Mouse (Mus musculus) c-Kit-positive CD71-positive TER-119-positive erythroid progenitor cells, embryonic 14.5 days (primary cell): Measurements from ENCODE around the gene Proca1.
A peak's percentile ranks its signal among the peaks of the same experiment; 100 is the strongest.

Experiments
- DNase-seq: peaks from one replicate; pipeline ENCODE4 v3.0.0-alpha.2; 2013; ENCODE audit warnings: low spot score

Proca1 gene

DNA sequence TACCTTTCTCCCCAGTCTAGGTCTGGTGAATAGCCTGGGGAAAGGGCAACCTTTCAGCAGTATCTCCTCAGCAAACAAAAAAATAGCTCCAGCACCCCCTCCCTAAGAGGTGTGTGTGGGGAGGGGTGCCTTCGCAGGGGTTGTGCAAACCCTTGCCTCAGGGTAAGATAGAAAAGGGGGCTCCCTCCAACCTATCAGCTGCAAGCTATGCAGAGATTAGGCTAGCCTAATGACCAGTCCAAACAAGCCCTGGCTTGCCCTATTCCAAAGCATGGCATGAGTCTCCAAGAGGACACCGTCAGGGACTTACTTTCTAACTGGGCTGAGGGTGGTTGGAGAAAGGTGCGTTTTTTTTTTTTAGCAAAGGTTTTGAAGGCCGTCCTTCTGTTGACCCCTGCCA lies 27.0 kb upstream of the Proca1 start:
- no peak for DNase-seq

DNA sequence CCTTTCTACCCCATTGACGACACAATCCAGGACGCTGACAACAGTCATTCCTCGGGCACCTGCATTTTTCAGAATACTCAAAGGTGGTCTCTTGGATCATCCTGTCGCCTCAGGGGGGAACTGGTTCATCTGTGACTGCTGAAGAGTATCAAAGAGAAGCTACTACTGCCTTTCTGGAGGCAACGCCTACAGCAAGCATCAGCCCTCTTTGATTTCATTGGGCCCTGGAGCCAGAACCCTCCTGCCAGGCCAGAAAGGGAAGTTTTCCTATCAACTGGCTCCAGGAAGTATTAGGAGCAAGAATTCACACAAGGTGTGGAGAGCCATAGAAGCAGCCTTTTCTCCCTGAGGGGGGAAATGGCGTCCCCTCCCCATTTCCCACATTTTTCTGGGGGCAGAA lies 26.6 kb upstream of the Proca1 start:
- no peak for DNase-seq

DNA sequence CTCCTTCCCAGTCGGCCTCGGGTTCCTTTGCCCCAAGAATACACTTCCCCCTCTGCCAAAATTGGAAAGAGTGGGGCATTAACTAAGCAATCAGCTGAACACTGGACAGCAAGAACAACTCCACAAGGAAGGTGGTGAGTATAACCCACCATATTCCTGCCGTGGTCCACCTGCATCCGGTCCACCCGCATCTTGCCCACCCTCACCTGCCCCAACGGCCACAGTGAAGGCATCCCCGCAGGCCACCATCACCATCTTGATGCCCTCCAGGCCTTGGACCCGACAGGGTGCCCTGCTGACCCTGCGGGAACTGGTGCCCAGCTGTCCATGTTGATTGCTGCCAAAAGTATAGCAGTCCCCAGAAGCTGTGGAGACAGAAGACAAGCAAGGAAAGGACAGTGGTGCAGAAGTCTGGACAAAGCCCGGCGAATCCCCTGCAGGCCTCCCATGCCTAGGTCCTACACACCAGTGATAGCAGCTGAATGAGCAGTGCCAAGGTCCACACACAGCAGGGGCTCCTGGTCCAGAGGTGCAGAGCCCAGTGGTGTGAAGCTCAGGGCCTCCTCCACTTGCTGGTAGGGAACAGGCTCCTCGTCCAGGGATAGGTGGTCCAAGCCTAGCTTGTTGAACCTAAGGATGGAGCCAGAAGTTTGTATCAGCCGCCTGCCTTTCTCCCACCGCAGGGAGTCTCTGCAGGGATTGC lies 25.8 kb upstream of the Proca1 start:
- no peak for DNase-seq

DNA sequence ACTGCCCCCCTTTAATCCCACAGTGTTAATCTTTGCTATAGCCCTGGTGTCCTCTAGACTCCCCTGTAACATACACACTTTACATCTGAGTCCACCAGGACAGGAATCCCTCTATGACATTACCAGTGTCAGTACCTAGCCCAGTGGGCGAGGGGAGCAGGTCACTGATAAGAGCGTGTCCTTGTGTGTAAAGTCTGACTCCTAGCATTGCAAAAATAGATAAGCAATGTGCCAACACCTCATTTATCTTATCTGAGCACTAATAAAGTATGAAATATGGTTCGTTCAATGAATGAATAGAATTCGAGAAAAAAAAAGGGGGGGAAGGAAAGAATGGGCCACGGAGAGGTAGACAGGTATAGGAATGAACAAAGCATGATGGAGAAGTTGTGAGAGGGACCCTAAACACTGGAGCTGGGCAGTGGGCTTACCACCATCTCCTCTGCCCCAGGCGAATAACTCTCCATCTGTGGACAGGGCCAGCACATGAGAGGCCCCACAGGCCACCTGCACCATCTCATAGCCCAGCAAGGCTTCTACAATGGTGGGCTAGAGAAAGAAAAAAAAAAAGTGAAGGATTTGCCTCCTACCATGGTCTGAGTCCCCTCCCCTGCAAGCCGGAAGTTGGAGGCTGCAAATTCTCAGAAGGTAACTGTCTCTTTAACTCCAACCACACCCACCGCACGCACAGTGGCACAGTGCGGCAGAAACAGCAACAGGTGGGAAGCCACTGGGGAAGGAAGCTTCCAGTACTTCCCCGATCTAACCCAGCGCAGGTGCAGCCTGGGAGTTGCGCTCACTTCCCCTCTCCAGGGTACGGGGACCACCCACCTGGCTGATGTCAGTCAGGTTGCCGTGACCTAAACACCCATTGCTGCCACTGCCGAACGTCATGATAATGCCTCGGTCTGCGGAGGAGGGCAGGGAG lies 24.4 kb upstream of the Proca1 start:
- peak; percentile 72 for DNase-seq

DNA sequence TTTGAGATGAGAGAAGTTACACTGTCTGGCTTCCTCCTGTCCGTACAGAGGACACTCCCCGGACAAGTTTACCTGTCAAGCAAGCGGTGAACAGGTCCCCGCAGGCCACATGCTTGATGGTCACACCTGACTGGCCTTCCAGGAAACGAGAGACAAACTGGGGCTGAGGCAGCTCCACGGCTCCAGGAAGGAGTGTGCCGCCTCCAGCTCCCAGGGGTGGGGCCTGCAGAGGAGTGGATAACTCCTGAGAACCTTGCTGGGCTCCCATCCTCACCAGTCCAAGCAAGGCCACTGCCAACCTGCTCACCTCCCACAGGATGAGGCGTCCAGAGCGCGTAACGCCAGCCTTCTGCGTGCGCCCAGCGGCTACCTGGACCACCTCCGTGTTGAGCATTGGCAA lies 22.9 kb upstream of the Proca1 start:
- DNase-seq = no peak

DNA sequence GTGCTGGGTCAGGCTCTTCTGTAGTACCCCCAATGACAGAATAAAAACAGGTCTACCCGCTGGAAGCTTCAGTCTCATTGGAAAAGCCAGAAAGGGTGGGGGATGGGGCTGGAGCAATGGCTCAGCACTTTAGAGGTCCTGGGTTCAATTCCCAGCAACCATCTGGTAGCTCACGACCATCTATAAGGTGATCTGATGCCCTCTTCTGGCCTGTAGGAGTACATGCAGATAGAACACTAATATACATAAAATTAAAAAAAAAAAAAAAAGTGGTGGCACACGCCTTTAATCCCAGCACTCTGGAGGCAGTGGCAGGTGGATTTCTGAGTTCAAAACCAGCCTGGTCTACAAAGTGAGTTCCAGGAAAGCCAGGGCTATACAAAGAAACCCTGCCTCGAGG lies 21.9 kb upstream of the Proca1 start:
- no peak for DNase-seq

DNA sequence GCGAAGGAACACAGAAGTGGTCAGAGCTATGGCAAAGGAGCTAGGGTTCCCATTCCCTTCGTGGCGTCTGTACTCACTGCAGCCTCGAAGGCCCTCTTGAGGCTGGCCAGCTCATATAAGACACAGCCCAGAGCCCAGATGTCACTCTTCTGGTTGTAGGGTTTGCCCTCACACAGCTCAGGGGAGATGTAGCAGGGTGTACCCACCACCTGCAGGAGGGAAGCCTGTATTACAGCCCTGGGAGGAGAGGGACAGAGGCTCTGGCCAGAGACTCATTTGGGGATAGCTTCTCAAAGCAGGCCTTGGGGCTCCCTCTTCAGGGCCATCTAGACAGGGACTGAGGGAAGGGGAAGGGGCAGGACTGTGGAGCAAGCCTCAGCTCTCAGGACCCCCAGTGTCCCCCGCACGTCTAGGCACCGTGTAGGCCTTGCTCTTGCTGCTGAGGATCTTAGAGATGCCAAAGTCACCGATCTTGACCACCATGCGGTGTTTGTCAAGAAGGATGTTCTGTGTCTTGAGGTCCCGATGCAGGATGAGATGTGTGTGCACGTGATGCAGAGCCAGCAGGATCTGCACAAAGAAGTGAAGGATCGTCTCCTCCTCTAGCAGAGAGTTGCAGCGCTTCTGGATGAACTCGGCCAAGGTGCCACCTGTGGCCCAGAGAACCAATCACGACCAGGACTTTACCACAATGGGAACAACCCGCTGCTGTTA lies 21.0 kb upstream of the Proca1 start:
- DNase-seq = no peak

DNA sequence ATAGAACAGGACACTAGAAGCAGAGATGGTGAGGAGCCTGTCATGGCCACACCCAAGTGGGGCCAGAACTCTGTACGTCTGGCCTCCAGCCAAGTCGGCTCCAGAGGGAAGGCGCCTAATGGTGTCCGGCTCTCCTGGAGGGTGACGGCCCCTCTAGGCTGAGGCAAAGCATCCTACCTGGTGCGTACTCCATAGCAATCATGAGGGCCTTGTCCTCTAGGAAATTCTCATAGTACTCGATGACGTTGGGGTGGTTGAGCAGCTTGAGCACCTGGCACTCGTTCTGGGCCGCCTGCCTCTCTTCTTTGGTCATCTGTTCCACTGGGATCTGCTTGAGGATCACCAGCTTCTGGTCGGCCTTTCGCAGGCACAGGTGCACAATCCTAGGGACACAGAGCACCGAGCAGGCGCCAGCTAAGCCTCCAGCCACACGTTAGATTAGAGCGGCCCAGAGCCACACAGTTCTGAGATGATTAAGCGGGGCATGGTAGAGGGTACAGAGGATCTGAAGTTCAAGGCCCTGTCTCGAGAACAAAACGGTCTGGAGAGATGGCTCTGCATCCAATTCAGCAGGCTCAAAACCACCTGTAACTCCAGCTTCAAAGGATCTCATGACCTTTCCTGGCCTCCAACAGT lies 20.3 kb upstream of the Proca1 start:
- DNase-seq = no peak

DNA sequence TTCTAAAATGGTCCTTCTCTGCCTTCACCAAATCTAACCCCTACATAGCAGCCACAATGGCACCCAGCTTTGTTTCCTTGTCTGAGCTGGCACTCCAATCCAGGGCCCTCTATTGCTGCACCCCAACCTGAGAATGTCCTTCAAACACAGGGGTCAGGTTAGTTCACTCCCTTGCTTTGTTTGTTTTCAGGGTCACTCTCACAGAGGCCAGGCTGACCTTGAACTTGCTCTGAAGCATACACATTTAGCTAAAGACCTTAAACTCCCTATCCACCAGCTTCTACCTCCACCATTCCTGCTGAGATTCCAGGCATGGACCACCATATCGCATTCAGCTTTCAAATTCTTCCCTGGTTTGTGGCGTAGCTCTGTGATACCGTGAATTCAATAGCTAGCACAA lies 18.7 kb upstream of the Proca1 start:
- no peak for DNase-seq

DNA sequence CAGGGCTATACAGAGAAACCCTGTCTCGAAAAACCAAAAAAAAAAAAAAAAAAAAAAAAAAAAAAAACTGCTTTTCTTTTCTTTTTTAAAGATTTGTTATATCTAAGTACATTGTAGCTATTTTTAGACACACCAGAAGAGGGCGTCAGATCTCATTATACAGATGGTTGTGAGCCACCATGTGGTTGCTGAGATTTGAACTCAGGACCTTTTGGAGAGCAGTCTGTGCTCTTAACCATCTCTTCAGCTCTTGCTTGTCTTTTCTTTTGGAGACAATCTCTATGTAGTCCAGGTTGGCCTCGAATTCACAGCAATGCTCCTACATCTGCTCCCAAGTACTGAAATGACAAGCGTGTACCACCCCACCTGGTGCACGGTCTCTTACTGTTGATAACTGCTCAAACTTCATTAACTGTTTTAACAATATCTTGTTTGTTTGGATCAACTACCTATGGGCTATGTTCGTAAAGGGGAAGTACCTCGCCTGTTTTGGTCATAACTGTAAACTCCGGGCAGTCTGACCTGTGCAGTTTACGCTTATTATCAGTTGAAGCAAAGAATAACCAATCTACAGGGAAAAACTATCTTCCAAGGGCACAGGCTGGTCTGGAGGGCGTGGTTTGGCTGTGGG lies 17.3 kb upstream of the Proca1 start:
- peak; percentile 98 for DNase-seq

DNA sequence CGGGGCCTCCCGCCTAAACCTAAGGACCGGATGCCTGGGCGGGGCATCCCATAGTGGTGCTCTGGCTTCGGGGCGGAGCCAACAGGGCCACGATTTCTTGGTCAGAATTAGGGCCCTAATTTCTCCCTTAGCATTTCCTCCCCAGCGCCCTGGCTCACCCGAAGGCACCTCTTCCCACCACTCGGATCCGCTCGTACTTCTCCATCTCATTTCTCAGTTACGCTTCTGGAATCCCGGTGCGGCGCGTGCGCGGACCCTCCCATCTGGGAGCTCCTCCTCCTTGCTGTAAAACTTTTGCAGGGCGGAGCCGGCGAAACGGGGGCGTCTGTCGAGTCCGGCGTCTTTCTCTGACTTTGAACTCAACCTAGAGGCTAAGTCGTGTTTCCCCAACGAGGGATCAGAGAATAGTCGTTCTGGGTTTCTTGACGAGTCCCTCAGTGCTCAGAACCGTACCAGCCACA lies 16.8 kb upstream of the Proca1 start, which contains the start of the genes Nek8 and Tlcd1:
Gene Nek8, minus strand, starts transcription at position 274 of the 461 bp plus-strand sequence.
Gene Tlcd1, plus strand, starts transcription at position 310 of the 461 bp plus-strand sequence.
- DNase-seq = peak; percentile 90

DNA sequence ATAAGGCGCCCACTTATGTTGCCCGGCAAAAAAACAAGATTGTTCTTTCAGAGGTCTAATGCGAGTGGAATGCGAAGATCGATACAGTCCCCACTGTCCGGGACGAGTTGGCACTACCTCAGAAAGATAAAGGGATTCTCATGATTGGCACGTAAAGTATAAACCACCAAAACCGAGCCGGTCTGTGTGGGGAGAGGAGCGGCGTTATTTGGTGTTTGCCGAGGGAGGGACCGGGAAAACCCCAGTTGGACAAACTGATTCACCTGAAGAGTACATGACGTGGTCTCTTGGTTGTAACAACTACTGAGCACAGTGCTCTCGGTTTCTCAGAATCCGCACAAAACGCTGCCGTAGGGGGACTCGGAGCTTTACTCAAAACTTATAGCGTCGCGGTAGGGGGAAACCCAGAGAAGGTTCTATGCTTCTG lies 16.3 kb upstream of the Proca1 start:
- DNase-seq = no peak

DNA sequence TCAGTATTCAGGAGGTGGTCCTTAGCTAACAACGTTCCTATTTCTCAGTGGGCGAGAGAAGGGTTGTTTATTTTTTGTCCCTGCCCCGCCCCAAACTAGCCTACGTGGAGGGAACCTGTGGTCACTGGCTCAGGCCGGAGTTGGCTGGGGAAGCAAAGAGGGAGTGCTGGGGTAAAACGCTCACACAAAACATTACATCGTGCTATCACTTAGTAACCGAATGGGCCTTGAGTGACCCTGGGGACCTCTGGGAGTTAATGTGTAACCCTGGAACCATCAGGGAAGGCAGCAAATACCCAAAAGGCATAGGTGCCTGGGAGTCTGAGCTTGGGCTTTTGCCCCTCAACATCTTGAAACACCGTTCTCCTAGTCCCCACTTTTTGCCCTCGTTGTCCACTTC lies 15.8 kb upstream of the Proca1 start:
- no peak for DNase-seq

DNA sequence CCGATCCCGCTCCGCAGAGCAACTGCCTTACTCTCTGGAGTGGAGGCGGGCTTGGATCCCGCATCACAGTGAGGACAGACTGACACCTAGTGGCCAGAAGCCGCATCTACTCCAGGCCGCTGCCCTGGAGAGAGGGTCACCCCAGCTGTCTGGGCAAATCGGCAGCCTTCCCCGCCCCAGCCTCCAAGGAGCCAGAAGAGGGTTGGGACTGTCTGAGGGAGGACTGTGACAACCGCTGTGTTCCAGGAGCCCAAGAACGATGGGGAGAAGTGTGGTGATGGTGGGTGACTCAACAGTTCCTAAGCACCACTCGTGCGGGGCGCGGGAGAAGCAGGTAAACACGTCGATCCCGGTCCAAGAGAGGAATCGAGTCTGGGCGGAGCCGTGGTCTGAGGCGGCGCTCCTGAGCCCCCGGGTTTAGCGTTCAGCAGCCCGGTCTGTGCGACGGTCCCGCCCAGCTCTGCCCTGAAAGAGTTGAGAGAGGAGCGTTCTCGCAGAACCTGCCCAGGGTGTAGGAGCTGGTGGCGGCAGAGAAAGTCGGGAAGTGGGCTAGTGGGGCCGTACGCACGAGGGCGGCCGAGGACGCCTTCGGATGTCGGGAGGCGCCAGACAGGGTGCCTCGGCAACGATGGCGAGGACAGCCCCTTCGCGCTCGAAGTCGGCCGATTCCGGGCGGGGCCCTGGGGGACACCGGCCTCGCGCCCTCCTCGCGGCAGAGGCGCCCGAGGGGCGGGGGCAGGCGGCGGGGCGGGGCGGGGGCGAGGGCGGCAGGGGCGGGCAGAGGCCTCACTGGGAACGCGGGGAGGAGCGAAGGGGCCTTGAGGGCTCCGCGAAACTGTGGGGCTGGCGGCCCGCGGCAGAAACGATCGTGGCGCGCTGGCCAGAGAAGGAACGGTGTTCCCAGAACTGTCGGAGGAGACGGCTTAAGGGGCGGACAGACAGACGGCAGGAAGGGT lies 15.0 kb upstream of the Proca1 start:
- DNase-seq = peak; percentile 95

DNA sequence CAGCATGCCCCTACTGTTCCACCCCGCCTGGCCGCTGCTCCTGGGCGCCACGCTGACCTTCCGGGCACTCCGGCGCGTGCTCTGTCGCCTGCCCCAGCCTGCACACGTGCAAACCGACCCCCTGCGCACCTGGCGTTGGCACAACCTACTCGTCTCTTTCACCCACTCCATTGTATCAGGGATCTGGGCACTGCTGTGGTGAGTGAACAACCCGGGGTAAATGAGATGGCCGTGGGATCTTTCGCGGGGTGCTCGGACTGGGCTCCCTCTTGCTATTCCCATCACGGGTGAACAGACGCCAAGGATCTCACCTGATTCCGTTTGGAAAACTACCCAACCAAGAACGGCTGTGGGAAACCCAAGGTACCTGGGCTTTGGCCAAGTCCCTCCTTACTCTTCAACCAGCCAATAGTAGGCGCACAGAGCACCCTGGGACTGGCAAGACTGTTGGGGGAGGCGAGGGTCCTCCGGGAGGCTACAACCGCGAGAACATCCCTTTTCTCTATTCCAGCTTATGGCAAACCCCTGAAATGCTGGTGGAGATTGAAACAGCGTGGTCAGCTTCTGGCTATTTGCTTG lies 14.2 kb upstream of the Proca1 start:
- DNase-seq = no peak

DNA sequence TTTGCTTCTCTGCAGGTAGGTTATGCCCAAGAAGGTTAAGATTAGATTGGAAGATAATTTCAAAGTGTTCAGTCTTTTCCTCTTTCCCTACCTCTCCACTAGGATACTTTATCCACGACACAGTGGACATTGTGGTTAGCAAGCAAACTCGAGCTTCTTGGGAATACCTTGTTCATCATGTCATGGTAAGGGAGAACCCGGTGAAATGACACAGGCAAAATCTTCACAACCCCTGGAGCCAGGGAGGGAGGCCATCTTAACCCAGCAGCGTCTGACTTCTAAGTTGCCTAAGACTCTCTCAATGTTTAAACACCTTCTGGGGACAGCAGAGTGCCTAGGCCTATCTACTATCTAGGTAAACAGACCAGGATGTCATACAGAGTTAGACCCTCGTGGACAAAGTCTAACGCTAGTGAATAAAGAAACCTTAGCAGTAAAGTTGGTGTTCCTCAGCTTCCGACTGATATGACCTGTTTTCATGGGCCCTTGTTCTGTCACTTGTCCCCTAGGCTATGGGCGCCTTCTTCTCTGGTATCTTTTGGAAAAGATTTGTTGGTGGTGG lies 13.7 kb upstream of the Proca1 start:
- no peak for DNase-seq

DNA sequence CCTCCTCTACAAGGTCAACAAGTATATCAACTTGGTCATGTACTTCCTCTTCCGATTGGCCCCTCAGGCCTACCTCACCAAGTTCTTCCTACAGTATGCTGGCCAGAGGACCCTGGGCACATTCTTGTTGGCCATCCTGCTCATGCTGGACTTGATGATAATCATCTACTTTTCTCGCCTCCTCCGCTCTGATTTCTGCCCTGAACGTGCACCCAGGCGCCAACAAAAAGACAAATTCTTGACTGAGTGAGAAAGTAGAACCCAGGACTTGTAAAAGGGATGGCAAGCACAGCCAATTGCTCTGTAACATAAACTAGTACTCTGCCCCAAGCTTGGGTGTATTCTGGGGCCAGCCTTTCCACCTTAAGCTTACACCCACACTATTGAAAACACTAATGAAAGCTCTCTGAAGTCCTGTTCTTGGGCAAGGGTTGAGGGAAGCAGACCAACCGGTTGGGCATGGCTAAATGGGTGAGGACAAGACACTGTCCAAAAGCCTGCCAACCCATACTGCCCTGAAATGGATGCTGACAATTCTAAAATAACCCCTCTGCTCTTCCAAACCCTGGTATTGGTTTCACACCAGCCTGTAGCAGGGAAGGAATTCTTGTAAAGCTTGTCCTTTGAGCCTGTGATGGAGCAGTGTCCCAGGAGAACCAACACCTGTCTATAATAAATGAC lies 13.0 kb upstream of the Proca1 start:
- DNase-seq = no peak

DNA sequence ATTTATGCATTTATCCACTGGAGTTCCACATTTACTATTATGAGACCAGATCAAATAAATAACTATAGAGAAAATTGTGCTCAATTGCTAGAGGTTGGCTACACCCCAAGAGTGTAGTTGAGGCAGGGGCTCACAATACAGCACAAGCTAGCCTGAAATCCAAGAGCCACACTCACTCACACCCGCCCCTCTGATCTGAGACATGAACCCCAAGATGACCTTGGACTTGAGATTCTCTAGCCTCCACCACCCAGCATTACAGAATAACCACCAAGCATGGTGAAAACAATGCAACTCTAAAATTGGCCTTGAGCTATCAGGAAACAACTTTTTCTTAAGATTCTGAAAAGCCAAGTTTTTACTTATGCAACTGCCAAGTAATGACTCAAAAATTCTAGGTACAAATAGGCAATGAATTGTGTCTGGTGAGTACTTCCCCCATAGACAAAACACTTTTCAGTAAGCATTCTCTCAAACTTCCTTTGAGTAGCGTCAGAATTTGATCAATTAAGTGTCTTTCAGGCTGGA lies 11.3 kb upstream of the Proca1 start:
- DNase-seq = no peak

DNA sequence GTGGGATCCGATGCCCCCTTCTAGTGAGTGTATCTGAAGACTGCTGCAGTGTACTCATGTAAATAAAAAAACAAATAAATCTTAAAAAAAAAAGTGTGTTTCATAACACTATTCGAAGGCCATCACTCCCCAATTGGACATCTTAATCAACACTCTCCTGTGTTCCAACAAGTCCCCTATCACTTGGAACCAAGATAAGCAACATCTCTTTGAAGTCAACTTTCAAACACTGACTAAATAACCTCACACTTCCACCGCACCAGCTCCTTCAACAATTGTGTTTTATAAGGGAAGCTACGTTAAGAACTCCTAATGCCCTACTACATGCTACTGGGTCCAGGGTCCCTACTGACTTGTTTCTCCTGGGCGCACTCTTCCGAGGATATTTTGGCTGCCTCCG lies 10.7 kb upstream of the Proca1 start:
- no peak for DNase-seq
